Mouse (Mus musculus): ENCODE results near the gene Cx3cl1. TPM values are rescaled to one million over a fixed set of nuclear protein-coding genes. Genes with fewer than 3 reads are reported as not detected.
A peak's percentile ranks its signal among the peaks of the same experiment; 100 is the strongest.

The Cx3cl1 gene
- polyA plus RNA-seq, 1 experiment from 2014 or later = 5.2 TPM

DNA sequence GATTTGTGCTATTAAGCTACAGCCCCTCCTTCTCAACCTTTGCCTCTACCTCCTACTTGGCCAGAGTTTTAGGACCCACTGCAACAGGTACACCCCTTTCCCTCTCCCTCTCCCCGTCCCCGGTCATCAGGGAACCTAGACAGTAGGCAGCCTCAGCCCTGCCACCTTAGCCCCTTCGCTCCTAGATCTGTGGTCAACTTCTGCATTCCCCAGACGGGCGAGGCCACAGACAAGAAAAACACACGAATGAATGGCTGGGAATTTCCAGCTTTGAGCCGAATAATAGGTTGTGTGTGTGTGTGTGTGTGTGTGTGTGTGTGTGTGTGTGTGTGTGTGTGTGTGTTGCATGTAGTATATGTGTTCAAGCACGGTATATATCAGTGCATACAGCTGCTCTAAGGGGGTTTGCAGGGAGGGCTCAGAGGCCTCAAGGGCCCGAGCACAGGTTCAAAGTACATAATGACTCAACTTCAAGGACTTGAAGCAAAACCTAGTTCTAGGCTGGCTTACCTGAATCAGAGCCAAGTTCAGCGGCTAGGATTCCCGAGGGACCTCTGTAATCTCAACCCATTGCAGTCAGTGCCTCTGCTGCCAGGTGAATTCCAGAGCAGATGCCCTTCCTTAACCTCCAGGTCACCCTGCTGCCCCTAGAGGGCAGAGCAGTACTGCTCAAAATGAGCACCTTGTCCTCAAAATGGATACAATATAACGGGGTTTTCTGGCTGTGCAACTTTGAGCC, 13.6 kb downstream of the Cx3cl1 start:
- H3K27me3 ChIP-seq (ENCODE audit: control insufficient read depth, insufficient read depth, low read length) = no peaks in the 10 kb centered on the region
- DNase-seq (ENCODE audit: low spot score) = peak; percentile 28
- peaks cover 8% of the 10 kb centered on the region; the same call in 1 of the 2 replicates for H3K4me1 ChIP-seq (ENCODE audit: control insufficient read depth, insufficient read depth, low read length)
- H3K4me3 ChIP-seq (ENCODE audit: low read depth, low read length) = no peak overlapping the region
- no peaks in the 10 kb centered on the region for H3K36me3 ChIP-seq (ENCODE audit: control insufficient read depth, insufficient read depth, low read length)
- WGBS = 68% methylated on average over 12 of the region's 12 CpGs
- ATAC-seq (ENCODE audit: insufficient number of reproducible peaks, low FRiP score, low TSS enrichment, low read depth) = no peak
- H3K9me3 ChIP-seq (ENCODE audit: control insufficient read depth, low read length) = no peaks in the 10 kb centered on the region
- no peak overlapping the region for H3K4me2 ChIP-seq (ENCODE audit: low read depth, severe bottlenecking)
- no peak overlapping the region for H3K27ac ChIP-seq (replicated peaks; ENCODE audit: low read depth, low read length)
- no peak overlapping the region for H3K9ac ChIP-seq (ENCODE audit: low read length)

DNA sequence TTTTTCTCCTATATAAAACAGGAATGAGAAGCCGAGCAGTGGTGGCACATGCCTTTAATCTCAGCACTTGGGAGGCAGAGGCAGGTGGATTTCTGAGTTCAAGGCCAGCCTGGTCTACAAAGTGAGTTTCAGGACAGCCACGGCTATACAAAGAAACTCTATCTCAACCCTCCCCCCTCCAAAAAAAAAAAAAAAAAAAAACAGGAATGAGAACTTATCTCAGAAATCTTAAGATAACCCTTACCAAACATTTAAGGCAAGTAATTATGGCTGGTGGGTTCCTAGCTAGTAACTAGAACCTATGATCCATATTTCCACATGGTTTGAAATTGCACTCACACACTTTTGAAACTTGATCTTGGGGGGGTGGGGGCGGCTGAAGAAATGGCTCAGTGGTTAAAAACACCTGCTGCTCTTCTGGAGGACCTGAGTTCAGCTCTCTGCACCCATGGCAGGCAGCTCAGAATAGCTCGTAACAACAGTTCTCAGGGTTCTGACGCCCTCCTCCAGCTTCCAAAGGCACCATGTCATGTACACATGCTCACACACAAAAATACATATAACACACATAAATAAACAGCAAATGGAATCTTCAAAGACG, 14.3 kb downstream of the Cx3cl1 start:
- peaks cover 8% of the 10 kb centered on the region; the same call in 1 of the 2 replicates for H3K4me1 ChIP-seq (ENCODE audit: control insufficient read depth, insufficient read depth, low read length)
- H3K27ac ChIP-seq (replicated peaks; ENCODE audit: low read depth, low read length) = no peak overlapping the region
- H3K27me3 ChIP-seq (ENCODE audit: control insufficient read depth, insufficient read depth, low read length) = no peaks in the 10 kb centered on the region
- DNase-seq (ENCODE audit: low spot score) = no peak
- H3K9ac ChIP-seq (ENCODE audit: low read length) = no peak overlapping the region
- H3K36me3 ChIP-seq (ENCODE audit: control insufficient read depth, insufficient read depth, low read length) = no peaks in the 10 kb centered on the region
- ATAC-seq (ENCODE audit: insufficient number of reproducible peaks, low FRiP score, low TSS enrichment, low read depth) = no peak
- H3K4me2 ChIP-seq (ENCODE audit: low read depth, severe bottlenecking) = no peak overlapping the region
- H3K4me3 ChIP-seq (ENCODE audit: low read depth, low read length) = no peak overlapping the region
- no peaks in the 10 kb centered on the region for H3K9me3 ChIP-seq (ENCODE audit: control insufficient read depth, low read length)
- WGBS = 74% methylated on average over 6 of the region's 6 CpGs

DNA sequence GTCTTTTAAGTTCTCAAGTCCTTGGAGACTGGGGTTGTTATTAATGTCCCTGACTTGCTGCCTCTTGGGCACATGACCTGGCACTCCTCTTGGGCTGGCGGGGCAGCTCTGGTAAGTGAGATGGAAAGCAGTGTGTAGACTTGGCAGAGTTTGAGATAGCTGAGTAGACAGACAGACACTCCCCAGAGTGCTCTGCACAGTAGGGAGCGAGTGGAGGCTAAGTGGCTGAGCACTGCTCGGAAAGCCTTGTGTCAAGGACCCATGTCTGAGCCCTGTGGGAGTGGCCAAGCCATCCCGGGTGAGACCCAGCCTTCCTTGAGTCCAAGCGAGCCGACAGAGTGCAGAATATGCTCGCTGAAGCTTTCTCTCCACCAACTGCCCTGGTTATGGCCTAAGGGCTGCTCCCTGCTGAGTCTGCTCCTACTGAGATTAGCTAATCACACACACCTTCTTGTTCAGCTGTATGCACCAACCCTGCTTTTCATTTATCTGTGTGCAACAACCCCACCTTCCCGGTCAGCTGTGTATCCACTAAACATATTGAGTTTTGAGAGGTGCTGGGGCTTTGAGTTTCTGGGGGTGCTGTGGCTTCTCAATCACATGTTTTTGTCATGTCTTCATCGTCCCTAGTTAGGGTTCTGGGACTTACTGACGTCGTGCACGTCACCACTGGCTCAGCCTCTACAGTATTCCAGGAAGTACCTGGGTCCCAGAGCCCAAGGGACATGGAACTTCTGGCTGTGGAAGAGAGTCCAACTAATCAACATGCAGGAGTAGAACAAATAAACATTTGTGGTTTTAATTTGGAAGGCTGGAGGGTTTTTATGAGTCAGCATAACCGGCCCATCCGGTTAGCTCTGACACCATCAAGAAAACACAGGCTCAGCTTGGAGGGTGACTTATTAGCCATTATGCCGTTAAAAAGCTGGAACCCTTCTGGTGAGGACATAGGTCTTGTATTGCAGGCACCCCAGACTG, 16.0 kb downstream of the Cx3cl1 start:
- DNase-seq (ENCODE audit: low spot score) (no peak), ATAC-seq (ENCODE audit: insufficient number of reproducible peaks, low FRiP score, low TSS enrichment, low read depth) (no peak)
- H3K9me3 ChIP-seq (ENCODE audit: control insufficient read depth, low read length) = no peaks in the 10 kb centered on the region
- WGBS = 58% methylated on average over 15 of the region's 15 CpGs
- no peaks in the 10 kb centered on the region for H3K27me3 ChIP-seq (ENCODE audit: control insufficient read depth, insufficient read depth, low read length)
- H3K4me3 ChIP-seq (ENCODE audit: low read depth, low read length) = no peak overlapping the region
- no peaks in the 10 kb centered on the region for H3K36me3 ChIP-seq (ENCODE audit: control insufficient read depth, insufficient read depth, low read length)
- H3K27ac ChIP-seq (replicated peaks; ENCODE audit: low read depth, low read length) = no peak overlapping the region
- H3K4me1 ChIP-seq (ENCODE audit: control insufficient read depth, insufficient read depth, low read length) = 0 out of 2 replicates have a peak, but pooled peaks cover 4% of the 10 kb centered on the region
- H3K9ac ChIP-seq (ENCODE audit: low read length) = no peak overlapping the region
- H3K4me2 ChIP-seq (ENCODE audit: low read depth, severe bottlenecking) = no peak overlapping the region

DNA sequence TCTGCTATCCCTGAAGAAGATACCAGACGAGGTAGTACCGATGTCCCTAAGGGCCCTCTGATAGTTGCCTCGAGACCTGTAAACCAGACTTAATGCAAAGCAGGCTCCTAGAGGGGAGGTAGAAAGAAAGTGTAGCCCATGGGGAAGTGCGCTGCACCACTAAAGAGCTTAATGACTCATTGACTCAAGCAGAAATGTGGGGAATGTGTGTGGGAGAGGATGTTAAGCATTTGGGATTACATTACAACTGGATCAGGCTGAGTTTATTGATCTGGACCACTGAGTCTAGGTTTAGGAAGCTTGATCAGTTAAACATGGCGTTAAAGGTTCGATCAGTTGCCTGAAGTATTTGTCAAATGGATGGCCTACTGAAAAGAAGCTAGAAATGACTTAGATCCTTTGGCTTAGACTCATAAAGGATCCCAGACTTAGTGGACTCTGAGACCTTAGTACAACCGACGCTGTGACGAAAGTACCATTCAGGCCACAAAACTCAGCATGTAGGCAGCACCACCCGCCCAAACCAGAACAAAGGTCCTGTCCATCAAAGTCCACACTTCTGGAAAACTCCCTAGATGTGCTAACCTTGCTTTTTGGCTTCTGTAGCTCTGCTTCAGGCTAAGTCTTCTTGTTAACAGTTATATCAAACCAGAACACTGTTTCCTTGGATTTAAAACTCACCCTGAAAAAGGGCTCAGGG, 17.6 kb downstream of the Cx3cl1 start:
- WGBS = 77% methylated on average over 10 of the region's 10 CpGs
- Histone ChIP-seq H3K27ac (replicated peaks; ENCODE audit: low read depth, low read length) (no peak overlapping the region), H3K27me3 (ENCODE audit: control insufficient read depth, insufficient read depth, low read length) (no peaks in the 10 kb centered on the region), H3K9me3 (ENCODE audit: control insufficient read depth, low read length) (no peaks in the 10 kb centered on the region), H3K36me3 (ENCODE audit: control insufficient read depth, insufficient read depth, low read length) (no peaks in the 10 kb centered on the region), H3K4me1 (ENCODE audit: control insufficient read depth, insufficient read depth, low read length) (0 out of 2 replicates have a peak, but pooled peaks cover 4% of the 10 kb centered on the region), H3K9ac (ENCODE audit: low read length) (no peak overlapping the region), H3K4me3 (ENCODE audit: low read depth, low read length) (no peak overlapping the region), H3K4me2 (ENCODE audit: low read depth, severe bottlenecking) (no peak overlapping the region)
- ATAC-seq (ENCODE audit: insufficient number of reproducible peaks, low FRiP score, low TSS enrichment, low read depth) = no peak
- no peak for DNase-seq (ENCODE audit: low spot score)

DNA sequence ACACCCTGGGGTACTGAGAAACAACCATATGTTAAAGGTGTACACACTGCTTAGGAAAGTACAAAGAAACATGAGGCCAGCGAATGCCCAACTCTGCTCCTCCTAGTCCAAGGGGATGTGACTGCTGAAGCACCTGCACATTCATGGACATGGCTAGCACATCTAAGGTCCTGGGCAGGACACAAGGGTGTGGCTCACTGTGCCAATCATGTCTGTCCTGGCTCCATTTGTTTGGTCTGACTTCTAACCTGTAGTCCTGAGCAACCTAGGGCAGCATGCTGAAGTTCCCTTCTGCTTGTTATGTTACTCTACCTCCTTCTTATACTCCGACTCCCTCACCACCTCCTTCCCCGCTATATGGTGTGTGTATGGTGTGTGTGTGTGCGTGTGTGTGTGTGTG, 22.6 kb downstream of the Cx3cl1 start:
- Histone ChIP-seq H3K4me1 (ENCODE audit: control insufficient read depth, insufficient read depth, low read length) (no peaks in the 10 kb centered on the region), H3K9ac (ENCODE audit: low read length) (no peak overlapping the region), H3K27ac (replicated peaks; ENCODE audit: low read depth, low read length) (no peak overlapping the region), H3K9me3 (ENCODE audit: control insufficient read depth, low read length) (no peaks in the 10 kb centered on the region), H3K4me2 (ENCODE audit: low read depth, severe bottlenecking) (no peak overlapping the region), H3K27me3 (ENCODE audit: control insufficient read depth, insufficient read depth, low read length) (no peaks in the 10 kb centered on the region), H3K4me3 (ENCODE audit: low read depth, low read length) (no peak overlapping the region), H3K36me3 (ENCODE audit: control insufficient read depth, insufficient read depth, low read length) (no peaks in the 10 kb centered on the region)
- DNase-seq (ENCODE audit: low spot score) (no peak), ATAC-seq (ENCODE audit: insufficient number of reproducible peaks, low FRiP score, low TSS enrichment, low read depth) (no peak)
- whole genome bisulfite sequencing = 94% methylated on average over 4 of the region's 4 CpGs

DNA sequence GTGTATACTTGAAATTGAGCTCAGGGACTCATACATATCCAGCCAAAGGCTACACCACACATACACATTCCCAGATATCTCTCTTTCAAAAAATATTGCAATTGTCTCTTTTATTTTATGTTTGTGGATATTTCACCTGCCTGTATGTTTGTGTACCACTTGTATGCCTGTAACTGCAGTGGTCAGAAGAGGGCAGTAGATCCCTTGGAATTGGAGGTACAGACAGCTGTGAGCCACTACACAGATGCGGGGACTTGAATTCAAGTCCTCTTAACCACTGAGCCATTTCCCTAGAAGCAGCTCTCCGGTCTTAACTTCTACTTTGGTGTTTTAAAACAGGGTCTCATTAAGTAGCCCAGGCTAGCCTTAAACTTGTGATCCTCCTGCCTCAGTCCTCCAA, 23.0 kb downstream of the Cx3cl1 start:
- H3K27ac ChIP-seq (replicated peaks; ENCODE audit: low read depth, low read length) = no peak overlapping the region
- H3K9ac ChIP-seq (ENCODE audit: low read length) = no peak overlapping the region
- ATAC-seq (ENCODE audit: insufficient number of reproducible peaks, low FRiP score, low TSS enrichment, low read depth) (no peak), DNase-seq (ENCODE audit: low spot score) (no peak)
- H3K4me2 ChIP-seq (ENCODE audit: low read depth, severe bottlenecking) = no peak overlapping the region
- H3K4me3 ChIP-seq (ENCODE audit: low read depth, low read length) = no peak overlapping the region
- no peaks in the 10 kb centered on the region for H3K9me3 ChIP-seq (ENCODE audit: control insufficient read depth, low read length)
- WGBS = 91% methylated on average over 2 of the region's 2 CpGs
- no peaks in the 10 kb centered on the region for H3K36me3 ChIP-seq (ENCODE audit: control insufficient read depth, insufficient read depth, low read length)
- H3K27me3 ChIP-seq (ENCODE audit: control insufficient read depth, insufficient read depth, low read length) = no peaks in the 10 kb centered on the region
- no peaks in the 10 kb centered on the region for H3K4me1 ChIP-seq (ENCODE audit: control insufficient read depth, insufficient read depth, low read length)

DNA sequence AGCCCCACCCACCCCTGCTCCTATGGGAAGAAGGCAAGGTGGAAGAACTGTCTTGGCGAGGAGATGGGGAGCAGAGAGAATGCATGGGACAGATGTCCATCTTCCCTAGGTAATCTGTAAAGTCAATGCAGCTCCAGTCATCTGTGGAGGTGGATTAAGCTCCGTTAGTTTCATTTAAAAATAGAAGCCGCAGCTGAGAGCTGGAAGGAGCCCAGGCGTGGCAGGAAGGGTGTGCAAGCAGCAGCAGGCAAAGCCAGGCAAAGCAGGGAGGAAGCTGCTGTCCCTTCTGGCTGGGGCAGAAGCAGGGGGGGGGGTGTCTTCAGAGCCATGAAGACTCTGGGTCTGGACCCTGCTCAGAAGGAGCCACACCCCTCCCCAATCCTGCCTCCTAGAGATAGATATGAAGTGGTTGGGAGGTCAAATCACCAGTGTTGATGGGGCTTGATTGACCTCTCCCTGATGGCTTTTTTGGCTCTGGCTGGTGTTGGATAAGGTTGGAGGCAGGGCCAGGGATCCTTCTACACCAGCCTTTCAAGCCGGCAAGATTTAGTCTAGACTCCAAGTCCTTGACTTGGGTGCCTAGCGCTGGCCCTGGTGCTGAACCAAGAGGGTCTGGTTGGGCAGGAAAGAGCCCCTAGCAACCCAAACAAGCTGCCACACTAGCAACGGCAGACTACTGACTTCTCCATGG, 28.6 kb downstream of the Cx3cl1 start:
- 65% methylated on average over 7 of the region's 7 CpGs for WGBS
- H3K4me1 ChIP-seq (ENCODE audit: control insufficient read depth, insufficient read depth, low read length) = no peaks in the 10 kb centered on the region
- H3K4me2 ChIP-seq (ENCODE audit: low read depth, severe bottlenecking) = no peak overlapping the region
- H3K36me3 ChIP-seq (ENCODE audit: control insufficient read depth, insufficient read depth, low read length) = no peaks in the 10 kb centered on the region
- no peaks in the 10 kb centered on the region for H3K27me3 ChIP-seq (ENCODE audit: control insufficient read depth, insufficient read depth, low read length)
- no peak overlapping the region for H3K9ac ChIP-seq (ENCODE audit: low read length)
- DNase-seq (ENCODE audit: low spot score) = peak; percentile 77
- no peak for ATAC-seq (ENCODE audit: insufficient number of reproducible peaks, low FRiP score, low TSS enrichment, low read depth)
- H3K4me3 ChIP-seq (ENCODE audit: low read depth, low read length) = no peak overlapping the region
- no peak overlapping the region for H3K27ac ChIP-seq (replicated peaks; ENCODE audit: low read depth, low read length)
- no peaks in the 10 kb centered on the region for H3K9me3 ChIP-seq (ENCODE audit: control insufficient read depth, low read length)

Measured in limb, embryonic 11.5 days (tissue).